Comparison of ENCODE assay signal across 26 mouse cellular contexts in the genomic region with DNA sequence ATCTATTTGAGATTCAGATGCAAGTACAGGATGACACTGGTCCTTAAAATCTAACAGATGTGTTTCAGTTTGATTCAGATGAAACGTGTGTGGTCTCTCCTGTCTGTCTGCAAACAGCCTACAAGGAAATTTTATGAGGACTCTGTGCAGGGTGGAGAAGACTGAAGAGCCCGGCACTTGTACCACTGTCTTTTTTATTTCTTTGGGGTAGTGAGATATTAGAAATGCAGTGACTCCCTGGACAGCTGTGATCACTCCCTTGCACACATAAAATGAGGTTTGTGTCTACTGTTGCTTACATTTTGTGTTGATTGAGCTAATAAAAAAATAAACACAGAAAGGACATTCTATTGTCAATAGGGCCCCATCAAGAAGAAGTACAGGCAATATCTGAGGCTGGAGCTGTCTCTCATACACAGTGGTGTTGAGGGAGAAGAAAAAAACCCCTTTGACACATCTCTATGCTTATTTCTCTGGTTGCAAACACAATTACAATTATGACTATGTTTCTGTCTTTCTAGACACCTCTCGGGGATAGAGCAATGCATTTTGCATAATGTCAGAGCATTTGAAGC. TPM values are rescaled to one million over a fixed set of nuclear protein-coding genes. Genes with fewer than 3 reads are reported as not detected.
A peak's percentile ranks its signal among the peaks of the same experiment; 100 is the strongest.
DNase-seq lines count a peak whose midpoint lies in the region; ATAC-seq and TF ChIP-seq lines count a peak whose summit lies in the region.
"Had no signal": no experiment of that assay in that cellular context is flagged by ENCODE, and none has a peak within 500 bp of the region (broad histone marks: within the 10 kb centered on the region; RNA-seq: fewer than 3 reads in every experiment).

No protein-coding gene starts in this region.

- H3K36me3 ChIP-seq in lung, embryonic 14.5 days (ENCODE audit: insufficient read depth), result no peaks in the 10 kb centered on the region
- H3K36me3 ChIP-seq in neural tube, embryonic 14.5 days (ENCODE audit: control insufficient read depth, insufficient read depth, low read length), result no peaks in the 10 kb centered on the region
- H3K36me3 ChIP-seq in neural tube, embryonic 15.5 days, result no peaks in the 10 kb centered on the region
- H3K36me3 ChIP-seq: embryonic facial prominence, embryonic 13.5 days; embryonic facial prominence, embryonic 15.5 days; forebrain, embryonic 10.5 days; forebrain, embryonic 12.5 days; G1E had no signal

- no peak overlapping the region for H3K27ac ChIP-seq in lung, embryonic 14.5 days (ENCODE audit: low read depth)
- no peak overlapping the region for H3K27ac ChIP-seq in neural tube, embryonic 14.5 days (ENCODE audit: low read depth, low read length)
- H3K27ac ChIP-seq in neural tube, embryonic 15.5 days (replicated peaks), result no peak overlapping the region
- H3K27ac ChIP-seq: embryonic facial prominence, embryonic 13.5 days; embryonic facial prominence, embryonic 15.5 days; forebrain, embryonic 10.5 days; forebrain, embryonic 12.5 days had no signal

- H3K4me3 ChIP-seq in lung, embryonic 14.5 days (ENCODE audit: low read depth, low read length), result no peak overlapping the region
- no peak overlapping the region for H3K4me3 ChIP-seq in neural tube, embryonic 14.5 days (ENCODE audit: low read depth, low read length)
- H3K4me3 ChIP-seq in neural tube, embryonic 15.5 days (replicated peaks), result no peak overlapping the region
- H3K4me3 ChIP-seq: embryonic facial prominence, embryonic 13.5 days; embryonic facial prominence, embryonic 15.5 days; erythroblast, embryonic 14.5 days; forebrain, embryonic 10.5 days; forebrain, embryonic 12.5 days had no signal

- no peaks in the 10 kb centered on the region for H3K27me3 ChIP-seq in lung, embryonic 14.5 days (ENCODE audit: insufficient read depth, low read length)
- no peaks in the 10 kb centered on the region for H3K27me3 ChIP-seq in neural tube, embryonic 14.5 days (ENCODE audit: control insufficient read depth, insufficient read depth, low read length)
- no peaks in the 10 kb centered on the region for H3K27me3 ChIP-seq in neural tube, embryonic 15.5 days (replicated peaks)
- H3K27me3 ChIP-seq: embryonic facial prominence, embryonic 13.5 days; embryonic facial prominence, embryonic 15.5 days; forebrain, embryonic 12.5 days; Patski had no signal

- no peak overlapping the region for H3K9ac ChIP-seq in lung, embryonic 14.5 days
- H3K9ac ChIP-seq in neural tube, embryonic 14.5 days (replicated peaks; ENCODE audit: low read depth, low read length), result no peak overlapping the region
- no peak overlapping the region for H3K9ac ChIP-seq in neural tube, embryonic 15.5 days (replicated peaks)
- H3K9ac ChIP-seq: embryonic facial prominence, embryonic 13.5 days; embryonic facial prominence, embryonic 15.5 days; forebrain, embryonic 12.5 days had no signal

- ATAC-seq in lung, embryonic 14.5 days (ENCODE audit: insufficient read depth), result no peak
- ATAC-seq in neural tube, embryonic 14.5 days (ENCODE audit: low read depth), result peak; percentile 58
- ATAC-seq in neural tube, embryonic 15.5 days (ENCODE audit: low FRiP score), result peak; percentile 83
- ATAC-seq: activated CD4-positive, CD25-positive, alpha-beta regulatory T cell, adult 4 months; forebrain, embryonic 14.5 days; forebrain, embryonic 16.5 days; Patski had no signal

- no peaks in the 10 kb centered on the region for H3K9me3 ChIP-seq in lung, embryonic 14.5 days (ENCODE audit: low read depth, low read length)
- H3K9me3 ChIP-seq in neural tube, embryonic 14.5 days (ENCODE audit: control insufficient read depth, low read length), result no peaks in the 10 kb centered on the region
- no peaks in the 10 kb centered on the region for H3K9me3 ChIP-seq in neural tube, embryonic 15.5 days (replicated peaks)
- H3K9me3 ChIP-seq: embryonic facial prominence, embryonic 13.5 days; embryonic facial prominence, embryonic 15.5 days; forebrain, embryonic 10.5 days; forebrain, embryonic 12.5 days; G1E had no signal

- peak; percentile 49 for DNase-seq in lung, embryonic 14.5 days
- no peak for DNase-seq in lung, postnatal 14 days
- DNase-seq in neural tube, embryonic 10.5 days (ENCODE audit: extremely low spot score, low spot score), result no peak
- no peak for DNase-seq in ovary, postnatal 10 days (ENCODE audit: low spot score)
- DNase-seq: adrenal gland, adult 8-10 months; adrenal gland, postnatal 14 days; adrenal gland, postnatal 36 days; cerebellum, adult 11-12 months; cerebellum, adult 2 months; cerebellum, adult 9-10 months; cerebellum, postnatal 10 days; cerebellum, postnatal 25 days; embryo, embryonic 11 days had no signal

- 59% methylated on average over 3 of the region's 3 CpGs for WGBS in lung, embryonic 14.5 days
- WGBS in neural tube, embryonic 14.5 days, result 69% methylated on average over 3 of the region's 3 CpGs
- WGBS in neural tube, embryonic 15.5 days, result 55% methylated on average over 3 of the region's 3 CpGs

- H3K4me1 ChIP-seq in lung, embryonic 14.5 days (ENCODE audit: insufficient read depth), result no peaks in the 10 kb centered on the region
- no peaks in the 10 kb centered on the region for H3K4me1 ChIP-seq in neural tube, embryonic 14.5 days (ENCODE audit: control insufficient read depth, insufficient read depth, low read length)
- no peaks in the 10 kb centered on the region for H3K4me1 ChIP-seq in neural tube, embryonic 15.5 days
- H3K4me1 ChIP-seq: embryonic facial prominence, embryonic 13.5 days; embryonic facial prominence, embryonic 15.5 days; forebrain, embryonic 10.5 days; forebrain, embryonic 12.5 days had no signal

- no peak overlapping the region for H3K4me2 ChIP-seq in lung, embryonic 14.5 days
- H3K4me2 ChIP-seq in neural tube, embryonic 14.5 days (ENCODE audit: low read depth, low read length), result no peak overlapping the region
- H3K4me2 ChIP-seq in neural tube, embryonic 15.5 days, result no peak overlapping the region
- H3K4me2 ChIP-seq: embryonic facial prominence, embryonic 13.5 days; embryonic facial prominence, embryonic 15.5 days; forebrain, embryonic 12.5 days had no signal

- no peak for TF ChIP-seq CTCF in lung, embryonic 14.5 days (IDR thresholded peaks at IDR 0.05; ENCODE audit: low read depth)

RNA-seq across cellular contexts. Expression of gene Pcsk5, which starts 29.0 kb away (rescaled TPM):
- polyA plus RNA-seq in lung, embryonic 14.5 days (2014; fragmentation: Nextera tagmentation; extraction: Ambion mirVana), result 19.0 and 21.7 TPM in 2 replicates
- polyA plus RNA-seq in neural tube, embryonic 14.5 days (2014; fragmentation: Nextera tagmentation; extraction: Ambion mirVana), result 11.9 and 12.0 TPM in 2 replicates
- 11.4 and 13.0 TPM in 2 replicates for polyA plus RNA-seq in neural tube, embryonic 15.5 days (2015; fragmentation: Nextera tagmentation; extraction: Ambion mirVana)
- polyA plus RNA-seq: activated CD4-positive, CD25-positive, alpha-beta regulatory T cell, adult 4 months; C2C12; erythroblast, embryonic 14.5 days; G1E had no signal
